Mouse (Mus musculus) left cerebral cortex, adult 6 months (tissue): ENCODE measurements around the gene Col6a4. TPM values are rescaled to one million over a fixed set of nuclear protein-coding genes. Genes with fewer than 3 reads are reported as not detected.

Source experiments
- long read RNA-seq, 2 experiments: library from polyadenylated mRNA; unstranded; transcript quantifications; one replicate each; pipeline ENCODE4 v2.0.0; 2019 to 2020
- polyA plus RNA-seq: library from polyadenylated mRNA; unstranded; fragments of <200 nt; fragmentation: Nextera tagmentation; gene quantifications from 2 replicates; pipeline ENCODE4 v1.2.3, GENCODE M21; 2021

The Col6a4 gene
- 1.1 and 1.4 TPM in 2 replicates for polyA plus RNA-seq
- long read RNA-seq, experiment 1, partial matches to known transcripts: 1 of 2 reads
- long read RNA-seq, experiment 1, other reads (novel, unspliced or antisense): 1 of 2 reads
- long read RNA-seq, experiment 2, partial matches to known transcripts: 1 of 4 reads
- long read RNA-seq, experiment 2, other reads (novel, unspliced or antisense): 3 of 4 reads

GRCm38 (mm10) chr9:106096683-106097082, at the start of gene Col6a4:
Col6a4 (minus strand) TSS chr9:106096783.

GRCm38 (mm10) chr9:105960533-105960932, 136.1 kb downstream of the Col6a4 start, which contains the start of gene Col6a5:
Col6a5 (minus strand) TSS chr9:105960643.

Other genes starting within 250 kb of the Col6a4 start
- gene Col6a5, start 136.1 kb downstream of the Col6a4 start, polyA plus RNA-seq: 0.09 and 0.16 TPM in 2 replicates
- 0.99 and 1.2 TPM in 2 replicates for gene Glyctk, start 61.4 kb upstream of the Col6a4 start, polyA plus RNA-seq
- gene Wdr82, start 74.1 kb upstream of the Col6a4 start, polyA plus RNA-seq: 47.8 and 50.0 TPM in 2 replicates
- gene Ppm1m, start 103.0 kb upstream of the Col6a4 start, polyA plus RNA-seq: 14.6 and 19.3 TPM in 2 replicates
- gene Twf2, start 106.3 kb upstream of the Col6a4 start, polyA plus RNA-seq: 77.0 and 77.9 TPM in 2 replicates
- gene Tlr9, start 125.8 kb upstream of the Col6a4 start, polyA plus RNA-seq: 0.20 and 0.25 TPM in 2 replicates
- gene Alas1, start 151.9 kb upstream of the Col6a4 start, polyA plus RNA-seq: 56.7 and 78.9 TPM in 2 replicates
- gene Poc1a, start 184.3 kb upstream of the Col6a4 start, polyA plus RNA-seq: 24.8 and 33.9 TPM in 2 replicates